Mouse (Mus musculus) stomach, postnatal 0 days (tissue): ENCODE measurements around the gene Tnik. TPM values are rescaled to one million over a fixed set of nuclear protein-coding genes. Genes with fewer than 3 reads are reported as not detected.

ENCODE experiments used
- ATAC-seq: fragments of 200-750 bp; cut with Nextera tagmentation; 2 replicates; pipeline ENCODE4 v1.8.0; 2017; ENCODE audit not compliant: low FRiP score, low TSS enrichment
- DNase-seq: peaks from one replicate; pipeline ENCODE4 v3.0.0-alpha.2; 2016; ENCODE audit warnings: low spot score
- H3K27ac ChIP-seq: fragments of 300-500 bp; sonication (generic); replicated peaks from 2 replicates; pipeline ENCODE4 v1.5.1; 2014; ENCODE audit warnings: mild to moderate bottlenecking, control low read depth
- H3K27me3 ChIP-seq: fragments of 300-500 bp; sonication (generic); 2 replicates; pipeline ENCODE4 v1.6.1; 2014; ENCODE audit warnings: low read length; ENCODE audit not compliant: control insufficient read depth, insufficient read depth
- H3K36me3 ChIP-seq: fragments of 300-500 bp; sonication (generic); 2 replicates; pipeline ENCODE4 v1.6.1; 2014; ENCODE audit warnings: low read length, mixed read lengths; ENCODE audit not compliant: control insufficient read depth, insufficient read depth
- H3K4me1 ChIP-seq: fragments of 300-500 bp; sonication (generic); replicated peaks from 2 replicates; pipeline ENCODE4 v1.6.1; 2014; ENCODE audit warnings: antibody characterized with exemption; ENCODE audit not compliant: control insufficient read depth, insufficient read depth
- H3K4me2 ChIP-seq: fragments of 300-500 bp; sonication (generic); replicated peaks from 2 replicates; pipeline ENCODE4 v1.6.1; 2014; ENCODE audit warnings: low read depth, mild to moderate bottlenecking, control low read depth, moderate library complexity
- H3K4me3 ChIP-seq: fragments of 300-500 bp; sonication (generic); 2 replicates; pipeline ENCODE4 v1.5.1; 2014; ENCODE audit warnings: low read depth, low read length, control low read depth
- H3K9ac ChIP-seq: fragments of 300-500 bp; sonication (generic); 2 replicates; pipeline ENCODE4 v1.6.1; 2014; ENCODE audit warnings: mild to moderate bottlenecking, low read length, control low read depth, mixed read lengths
- H3K9me3 ChIP-seq: fragments of 300-500 bp; sonication (generic); 2 replicates; pipeline ENCODE4 v1.6.1; 2016; ENCODE audit warnings: low read length; ENCODE audit not compliant: control insufficient read depth
- CTCF ChIP-seq: IDR thresholded peaks from 2 replicates; pipeline ENCODE4 v1.5.1; 2016; ENCODE audit warnings: antibody characterized with exemption, low read depth, mild to moderate bottlenecking, moderate library complexity
- EP300 ChIP-seq: optimal IDR thresholded peaks from 2 replicates; pipeline ENCODE3; 2016; ENCODE audit warnings: antibody characterized with exemption
- WGBS: fragments of 180-500 bp; shearing (Covaris S2); extraction: QIAGEN DNeasy Blood & Tissue Kit; methylation state at CpG from one replicate; pipeline ENCODE4 v1.1.7; 2014; 5-methylcytosine and 5-hydroxymethylcytosine counted together
- polyA plus RNA-seq: library from polyadenylated mRNA; unstranded; fragments of >200 nt; fragmentation: Nextera tagmentation; extraction: Ambion mirVana; gene quantifications from 2 replicates; pipeline ENCODE4 v1.2.1, GENCODE M21; 2015

Gene Tnik
- polyA plus RNA-seq, 1 experiment from 2014 or later, result 4.6 TPM

- Histone ChIP-seq H3K27me3 (no peaks in the 10 kb centered on the region), H3K9me3 (no peaks in the 10 kb centered on the region), H3K4me1 (no peaks in the 10 kb centered on the region), H3K4me3 (no peak overlapping the region), H3K9ac (no peak overlapping the region), H3K36me3 (no peaks in the 10 kb centered on the region; the same call in 1 of the 2 replicates), H3K4me2 (no peak overlapping the region), H3K27ac (no peak overlapping the region)
- WGBS, result 68% methylated on average over 10 of the region's 10 CpGs
- peak; percentile 29 for DNase-seq
- peak; percentile 47; the same call in 1 of the 2 replicates for ATAC-seq
- peak; percentile 80 for TF ChIP-seq CTCF
- TF ChIP-seq EP300, result no peak
Measured at GRCm38 (mm10) chr3:28562612-28563332, 299.8 kb downstream of the Tnik start.

- Histone ChIP-seq H3K4me2 (no peak overlapping the region), H3K27ac (no peak overlapping the region), H3K4me3 (no peak overlapping the region), H3K9ac (no peak overlapping the region), H3K36me3 (no peaks in the 10 kb centered on the region; the same call in 1 of the 2 replicates), H3K27me3 (no peaks in the 10 kb centered on the region), H3K4me1 (no peaks in the 10 kb centered on the region), H3K9me3 (no peaks in the 10 kb centered on the region)
- WGBS, result 75% methylated on average over 12 of the region's 12 CpGs
- no peak for ATAC-seq
- TF ChIP-seq EP300, result no peak
- peak; percentile 61 for TF ChIP-seq CTCF
- no peak for DNase-seq
Measured at GRCm38 (mm10) chr3:28564370-28565357, 301.6 kb downstream of the Tnik start.

GRCm38 (mm10) chr3:28577301-28577700 lies 314.3 kb downstream of the Tnik start:
- Histone ChIP-seq H3K4me2 (no peak overlapping the region), H3K9ac (no peak overlapping the region)
- 23% methylated on average over 15 of the region's 15 CpGs for WGBS

GRCm38 (mm10) chr3:28578950-28579615 lies 316.1 kb downstream of the Tnik start:
- H3K27ac ChIP-seq, result no peak overlapping the region
- H3K9me3 ChIP-seq, result no peaks in the 10 kb centered on the region
- H3K27me3 ChIP-seq, result no peaks in the 10 kb centered on the region
- H3K9ac ChIP-seq, result no peak overlapping the region
- no peak overlapping the region for H3K4me3 ChIP-seq
- 89% methylated on average over 18 of the region's 18 CpGs for WGBS
- H3K4me1 ChIP-seq, result no peaks in the 10 kb centered on the region
- H3K4me2 ChIP-seq, result no peak overlapping the region
- ATAC-seq (no peak), DNase-seq (no peak)
- H3K36me3 ChIP-seq, result no peaks in the 10 kb centered on the region
- no peak for TF ChIP-seq CTCF
- TF ChIP-seq EP300, result no peak

More at GRCm38 (mm10) chr3:28577301-28577700, 314.3 kb downstream of the Tnik start:
- ATAC-seq, result no peak
- Histone ChIP-seq H3K36me3 (no peaks in the 10 kb centered on the region), H3K9me3 (no peaks in the 10 kb centered on the region), H3K27me3 (no peaks in the 10 kb centered on the region), H3K4me3 (no peak overlapping the region), H3K4me1 (no peaks in the 10 kb centered on the region), H3K27ac (no peak overlapping the region)
- TF ChIP-seq CTCF (no peak), EP300 (no peak)
- peak; percentile 23 for DNase-seq

- H3K4me1 ChIP-seq, result no peaks in the 10 kb centered on the region
- no peaks in the 10 kb centered on the region for H3K9me3 ChIP-seq
- H3K4me2 ChIP-seq, result no peak overlapping the region
- peak; percentile 77 for ATAC-seq
- H3K27ac ChIP-seq, result no peak overlapping the region
- H3K27me3 ChIP-seq, result no peaks in the 10 kb centered on the region
- no peak overlapping the region for H3K4me3 ChIP-seq
- H3K9ac ChIP-seq, result no peak overlapping the region
- DNase-seq, result no peak
- TF ChIP-seq EP300 (no peak), CTCF (no peak)
- no peaks in the 10 kb centered on the region for H3K36me3 ChIP-seq
- 79% methylated on average over 9 of the region's 9 CpGs for WGBS
Measured at GRCm38 (mm10) chr3:28585750-28586465, 322.9 kb downstream of the Tnik start.
